Mouse (Mus musculus) neural tube, embryonic 11.5 days (tissue): Measurements from ENCODE around the gene Ubash3b. TPM values are rescaled to one million over a fixed set of nuclear protein-coding genes. Genes with fewer than 3 reads are reported as not detected.

Experiments used
- ATAC-seq: fragments of 200-750 bp; cut with Nextera tagmentation; 2 replicates; pipeline ENCODE4 v1.8.0; 2017; ENCODE audit warnings: moderate number of reproducible peaks, mild to moderate bottlenecking, moderate TSS enrichment, moderate library complexity; ENCODE audit not compliant: insufficient read depth, low FRiP score, low TSS enrichment
- DNase-seq: peaks from one replicate; pipeline ENCODE4 v3.0.0-alpha.2; 2015; ENCODE audit warnings: low spot score
- H3K27ac ChIP-seq: fragments of 300-500 bp; sonication (generic); 2 replicates; pipeline ENCODE4 v1.5.1; 2014; ENCODE audit warnings: low read depth, mild to moderate bottlenecking, low read length
- H3K27me3 ChIP-seq: fragments of 300-500 bp; sonication (generic); 2 replicates; pipeline ENCODE4 v1.6.1; 2014; ENCODE audit warnings: mild to moderate bottlenecking, low read length, mixed read lengths; ENCODE audit not compliant: control insufficient read depth, insufficient read depth
- H3K36me3 ChIP-seq: fragments of 300-500 bp; sonication (generic); 2 replicates; pipeline ENCODE4 v1.6.1; 2014; ENCODE audit warnings: mild to moderate bottlenecking, low read length, moderate library complexity, mixed read lengths; ENCODE audit not compliant: control insufficient read depth, insufficient read depth
- H3K4me1 ChIP-seq: fragments of 300-500 bp; sonication (generic); 2 replicates; pipeline ENCODE4 v1.6.1; 2014; ENCODE audit warnings: low read length, mixed read lengths; ENCODE audit not compliant: control insufficient read depth, insufficient read depth
- H3K4me2 ChIP-seq: fragments of 300-500 bp; sonication (generic); 2 replicates; pipeline ENCODE4 v1.6.1; 2014; ENCODE audit warnings: low read depth, mild to moderate bottlenecking, moderate library complexity
- H3K4me3 ChIP-seq: fragments of 300-500 bp; sonication (generic); 2 replicates; pipeline ENCODE4 v1.5.1; 2014; ENCODE audit warnings: low read depth, low read length
- H3K9ac ChIP-seq: fragments of 300-500 bp; sonication (generic); 2 replicates; pipeline ENCODE4 v1.6.1; 2014; ENCODE audit warnings: mild to moderate bottlenecking, low read length
- H3K9me3 ChIP-seq: fragments of 300-500 bp; sonication (generic); 2 replicates; pipeline ENCODE4 v1.6.1; 2016; ENCODE audit warnings: low read length; ENCODE audit not compliant: control insufficient read depth
- WGBS: fragments of 180-500 bp; shearing (Covaris S2); extraction: QIAGEN DNeasy Blood & Tissue Kit; methylation state at CpG from one replicate; pipeline ENCODE4 v1.1.7; 2014; 5-methylcytosine and 5-hydroxymethylcytosine counted together
- polyA plus RNA-seq: library from polyadenylated mRNA; unstranded; fragments of >200 nt; fragmentation: Nextera tagmentation; extraction: Ambion mirVana; gene quantifications from 2 replicates; pipeline ENCODE4 v1.2.1, GENCODE M21; 2014

Ubash3b gene
- polyA plus RNA-seq, 1 experiment from 2014 or later: 14.4 TPM

- 82% methylated on average over 8 of the region's 8 CpGs for WGBS
- no peak overlapping the region for H3K4me3 ChIP-seq
- no peak overlapping the region for H3K27ac ChIP-seq
- DNase-seq (no peak), ATAC-seq (no peak)
- H3K9ac ChIP-seq: no peak overlapping the region
- no peak overlapping the region for H3K4me2 ChIP-seq
- no peaks in the 10 kb centered on the region for H3K9me3 ChIP-seq
- H3K36me3 ChIP-seq: no peaks in the 10 kb centered on the region
- H3K27me3 ChIP-seq: no peaks in the 10 kb centered on the region
- 0 out of 2 replicates have a peak, but pooled peaks cover 4% of the 10 kb centered on the region for H3K4me1 ChIP-seq
Measured at GRCm38 (mm10) chr9:41172426-41172825, 10.9 kb upstream of the Ubash3b start.

GRCm38 (mm10) chr9:41170026-41170425 lies 8.5 kb upstream of the Ubash3b start:
- Histone ChIP-seq H3K4me2 (no peak overlapping the region), H3K36me3 (no peaks in the 10 kb centered on the region), H3K4me3 (no peak overlapping the region), H3K4me1 (0 out of 2 replicates have a peak, but pooled peaks cover 4% of the 10 kb centered on the region), H3K27me3 (no peaks in the 10 kb centered on the region), H3K9ac (no peak overlapping the region), H3K9me3 (no peaks in the 10 kb centered on the region), H3K27ac (no peak overlapping the region)
- DNase-seq (peak; percentile 9), ATAC-seq (no peak)
- WGBS: 66% methylated on average over 8 of the region's 8 CpGs

DNA sequence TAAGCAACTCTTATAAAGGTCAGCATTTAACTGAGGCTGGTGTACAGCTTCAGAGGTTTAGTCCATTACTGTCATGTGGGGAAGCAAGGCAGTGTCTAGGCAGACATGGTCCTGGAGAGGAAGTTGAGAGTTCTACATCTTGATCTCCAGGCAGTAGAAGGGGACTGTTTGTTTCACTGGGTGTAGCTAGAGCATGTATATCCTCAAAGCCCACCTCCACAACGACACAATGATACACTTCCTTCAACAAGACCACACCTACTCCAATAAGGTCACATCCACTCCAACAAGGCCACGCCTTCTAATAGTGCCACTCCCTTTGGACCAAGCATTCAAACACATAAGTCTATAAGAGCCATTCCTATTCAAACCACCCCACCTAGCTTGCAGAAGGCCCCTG lies 7.2 kb upstream of the Ubash3b start:
- no peaks in the 10 kb centered on the region for H3K9me3 ChIP-seq
- H3K9ac ChIP-seq: no peak overlapping the region
- no peaks in the 10 kb centered on the region for H3K27me3 ChIP-seq
- no peaks in the 10 kb centered on the region for H3K36me3 ChIP-seq
- no peak for ATAC-seq
- 84% methylated on average over 2 of the region's 2 CpGs for WGBS
- no peak overlapping the region for H3K27ac ChIP-seq
- H3K4me1 ChIP-seq: no peaks in the 10 kb centered on the region
- no peak overlapping the region for H3K4me3 ChIP-seq
- DNase-seq: no peak
- H3K4me2 ChIP-seq: no peak overlapping the region

DNA sequence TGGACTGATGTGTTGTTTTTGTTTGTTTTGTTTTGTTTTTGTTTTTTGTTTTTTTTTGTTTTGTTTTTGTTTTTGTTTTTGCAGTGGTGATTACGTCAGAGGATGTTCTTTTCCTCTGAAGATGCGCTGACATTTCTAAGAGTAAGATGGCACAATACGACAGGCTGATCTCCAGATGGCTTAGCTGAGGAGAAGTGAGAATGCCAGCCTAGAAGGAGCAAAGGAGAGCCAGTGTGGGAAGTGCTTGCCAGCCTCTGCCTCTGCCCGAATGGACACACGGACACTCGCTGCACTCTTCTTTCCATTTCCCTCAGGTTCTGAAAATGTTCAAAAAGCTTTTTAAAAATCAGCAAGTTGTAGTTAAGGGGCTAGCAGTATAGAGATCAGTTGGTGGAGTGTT lies 6.7 kb upstream of the Ubash3b start:
- H3K27me3 ChIP-seq: no peaks in the 10 kb centered on the region

DNA sequence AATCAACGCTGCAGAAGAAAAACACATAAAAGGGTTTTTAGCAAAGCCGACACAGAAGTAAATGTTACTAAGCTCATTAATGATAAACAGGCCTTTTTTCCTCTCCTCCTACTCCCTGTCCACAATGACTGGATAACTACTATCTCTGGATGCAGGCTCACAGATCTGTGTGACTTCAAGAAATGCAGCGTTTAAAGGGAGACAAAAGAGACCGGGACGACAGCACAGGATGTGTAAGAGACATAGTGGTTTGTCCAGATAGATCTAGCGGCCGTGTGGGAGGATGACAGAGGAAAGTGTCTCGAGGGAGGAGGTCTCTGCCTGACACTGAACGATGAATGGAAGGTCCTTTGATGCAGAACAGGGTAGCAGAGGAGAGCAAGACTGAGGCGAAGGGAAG lies 5.4 kb upstream of the Ubash3b start:
- no peaks in the 10 kb centered on the region for H3K4me1 ChIP-seq
- no peak overlapping the region for H3K4me2 ChIP-seq
- ATAC-seq: no peak
- 62% methylated on average over 9 of the region's 10 CpGs for WGBS
- no peaks in the 10 kb centered on the region for H3K9me3 ChIP-seq
- DNase-seq: no peak
- H3K36me3 ChIP-seq: no peaks in the 10 kb centered on the region
- H3K4me3 ChIP-seq: no peak overlapping the region
- H3K9ac ChIP-seq: no peak overlapping the region
- no peak overlapping the region for H3K27ac ChIP-seq
- H3K27me3 ChIP-seq: no peaks in the 10 kb centered on the region

More for the DNA sequence above, 6.7 kb upstream of the Ubash3b start:
- no peaks in the 10 kb centered on the region for H3K4me1 ChIP-seq
- no peak overlapping the region for H3K9ac ChIP-seq
- DNase-seq (no peak), ATAC-seq (no peak)
- H3K9me3 ChIP-seq: no peaks in the 10 kb centered on the region
- no peak overlapping the region for H3K27ac ChIP-seq
- no peak overlapping the region for H3K4me2 ChIP-seq
- no peak overlapping the region for H3K4me3 ChIP-seq
- whole genome bisulfite sequencing: 90% methylated on average over 6 of the region's 6 CpGs
- no peaks in the 10 kb centered on the region for H3K36me3 ChIP-seq

- Histone ChIP-seq H3K4me3 (no peak overlapping the region), H3K4me2 (no peak overlapping the region), H3K9ac (no peak overlapping the region), H3K27ac (no peak overlapping the region), H3K9me3 (no peaks in the 10 kb centered on the region), H3K36me3 (no peaks in the 10 kb centered on the region), H3K4me1 (peaks cover 2% of the 10 kb centered on the region; the same call in 1 of the 2 replicates), H3K27me3 (no peaks in the 10 kb centered on the region)
- DNase-seq (no peak), ATAC-seq (no peak)
- 81% methylated on average over 4 of the region's 4 CpGs for WGBS
Measured at GRCm38 (mm10) chr9:41162363-41162762, 866 bp upstream of the Ubash3b start.

- no peak overlapping the region for H3K4me2 ChIP-seq
- ATAC-seq (no peak), DNase-seq (no peak)
- H3K9ac ChIP-seq: no peak overlapping the region
- no peaks in the 10 kb centered on the region for H3K9me3 ChIP-seq
- 36% methylated on average over 7 of the region's 7 CpGs for whole genome bisulfite sequencing
- H3K27ac ChIP-seq: no peak overlapping the region
- no peak overlapping the region for H3K4me3 ChIP-seq
- peaks cover 11% of the 10 kb centered on the region for H3K27me3 ChIP-seq
- H3K4me1 ChIP-seq: peaks cover 9% of the 10 kb centered on the region; the same call in 1 of the 2 replicates
- no peaks in the 10 kb centered on the region for H3K36me3 ChIP-seq
Measured at GRCm38 (mm10) chr9:41160536-41161176, 841 bp downstream of the Ubash3b start.

DNA sequence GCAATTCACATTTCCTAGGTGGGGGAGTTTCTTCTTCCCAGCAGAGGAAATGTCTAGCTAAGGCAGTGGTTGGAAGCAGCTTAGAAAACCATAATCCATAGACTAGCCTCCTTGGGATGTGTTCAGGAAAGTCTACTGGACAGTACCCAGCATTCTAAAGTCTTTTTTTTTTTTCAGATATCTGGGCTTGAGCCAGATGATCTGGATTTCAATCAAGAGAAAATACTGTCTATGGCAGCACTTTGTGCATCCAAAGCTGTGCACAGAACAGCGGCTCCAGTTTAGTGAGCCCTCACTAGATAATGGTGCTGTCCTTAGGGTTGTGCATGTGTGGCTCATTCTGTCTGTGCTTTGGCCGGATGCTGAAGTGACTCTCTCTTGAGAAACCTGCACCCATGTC lies 2.3 kb downstream of the Ubash3b start:
- Histone ChIP-seq H3K4me1 (peaks cover 9% of the 10 kb centered on the region; the same call in 1 of the 2 replicates), H3K36me3 (no peaks in the 10 kb centered on the region), H3K9ac (no peak overlapping the region), H3K27me3 (peaks cover 16% of the 10 kb centered on the region), H3K4me3 (no peak overlapping the region), H3K9me3 (no peaks in the 10 kb centered on the region), H3K27ac (no peak overlapping the region), H3K4me2 (no peak overlapping the region)
- ATAC-seq: no peak
- WGBS: 90% methylated on average over 2 of the region's 2 CpGs
- DNase-seq: no peak

DNA sequence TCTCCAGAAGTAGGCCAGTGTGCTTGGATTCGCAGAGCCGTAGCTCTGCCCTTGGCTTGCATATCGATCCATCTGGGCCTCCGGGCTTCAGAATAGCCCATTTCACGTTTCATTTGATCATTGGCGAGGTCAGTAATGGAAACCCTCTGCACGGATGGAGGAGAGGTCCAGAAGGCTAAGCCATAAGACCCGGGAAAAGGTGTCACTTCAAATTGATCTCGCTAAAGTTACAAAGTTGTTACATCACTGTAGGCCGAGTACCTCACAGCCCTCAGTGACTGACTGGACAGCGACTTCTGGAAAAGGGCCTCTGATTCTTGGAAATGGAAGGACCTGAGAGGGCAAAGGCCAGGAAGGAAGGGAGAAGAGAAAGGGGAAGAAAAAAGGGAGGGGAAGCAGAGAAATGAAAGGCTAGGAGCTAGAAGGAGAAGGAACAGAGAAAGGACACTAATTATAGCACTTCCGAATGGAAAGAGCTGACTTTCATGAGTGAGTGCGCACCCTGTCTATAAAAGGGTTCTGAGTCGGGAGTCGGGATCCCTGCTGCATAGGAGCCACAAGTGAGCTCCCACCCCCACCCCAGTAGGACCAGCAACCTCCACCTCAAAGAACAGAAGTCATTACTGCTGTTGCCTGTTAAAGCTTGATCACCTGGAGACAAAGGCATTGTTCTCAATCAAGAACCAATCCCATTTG lies 3.5 kb downstream of the Ubash3b start:
- WGBS: 22% methylated on average over 15 of the region's 15 CpGs

More for the DNA sequence above, 3.5 kb downstream of the Ubash3b start:
- H3K36me3 ChIP-seq: no peaks in the 10 kb centered on the region
- H3K27me3 ChIP-seq: peaks cover 16% of the 10 kb centered on the region
- peak overlapping the region; percentile 74 for H3K4me2 ChIP-seq
- H3K4me3 ChIP-seq: peak overlapping the region; percentile 73
- H3K9ac ChIP-seq: peak overlapping the region; percentile 83
- ATAC-seq (no peak), DNase-seq (no peak)
- H3K9me3 ChIP-seq: no peaks in the 10 kb centered on the region
- H3K27ac ChIP-seq: no peak overlapping the region
- H3K4me1 ChIP-seq: peaks cover 9% of the 10 kb centered on the region; the same call in 1 of the 2 replicates
